Mouse (Mus musculus) kidney, postnatal 36 days (tissue): ENCODE data around the gene Ssbp2.

Source experiments
- DNase-seq, 2 experiments: peaks; one replicate each; pipeline ENCODE4 v3.0.0; 2021 to 2022; ENCODE audit warnings: mixed read lengths in 2 of 2

Ssbp2 gene

GRCm38 (mm10) chr13:91741280-91742047, 281.4 kb downstream of the Ssbp2 start, which contains the start of gene Acot12:
Gene Acot12, plus strand, starts transcription at chr13:91741512.
- DNase-seq: peak; percentile 86 to 89

- no peak for DNase-seq
Measured at GRCm38 (mm10) chr13:91743180-91743579, 283.1 kb downstream of the Ssbp2 start.

- DNase-seq: no peak
Measured at GRCm38 (mm10) chr13:91746470-91746869, 286.4 kb downstream of the Ssbp2 start.

GRCm38 (mm10) chr13:91748401-91748800, 288.3 kb downstream of the Ssbp2 start:
- DNase-seq: no peak

GRCm38 (mm10) chr13:91749981-91750380, 289.9 kb downstream of the Ssbp2 start:
- DNase-seq: peak in 1 of 2 experiments; percentile 51
